Mouse (Mus musculus): Measurements from ENCODE around the gene Sh3pxd2a.

Sh3pxd2a gene

DNA sequence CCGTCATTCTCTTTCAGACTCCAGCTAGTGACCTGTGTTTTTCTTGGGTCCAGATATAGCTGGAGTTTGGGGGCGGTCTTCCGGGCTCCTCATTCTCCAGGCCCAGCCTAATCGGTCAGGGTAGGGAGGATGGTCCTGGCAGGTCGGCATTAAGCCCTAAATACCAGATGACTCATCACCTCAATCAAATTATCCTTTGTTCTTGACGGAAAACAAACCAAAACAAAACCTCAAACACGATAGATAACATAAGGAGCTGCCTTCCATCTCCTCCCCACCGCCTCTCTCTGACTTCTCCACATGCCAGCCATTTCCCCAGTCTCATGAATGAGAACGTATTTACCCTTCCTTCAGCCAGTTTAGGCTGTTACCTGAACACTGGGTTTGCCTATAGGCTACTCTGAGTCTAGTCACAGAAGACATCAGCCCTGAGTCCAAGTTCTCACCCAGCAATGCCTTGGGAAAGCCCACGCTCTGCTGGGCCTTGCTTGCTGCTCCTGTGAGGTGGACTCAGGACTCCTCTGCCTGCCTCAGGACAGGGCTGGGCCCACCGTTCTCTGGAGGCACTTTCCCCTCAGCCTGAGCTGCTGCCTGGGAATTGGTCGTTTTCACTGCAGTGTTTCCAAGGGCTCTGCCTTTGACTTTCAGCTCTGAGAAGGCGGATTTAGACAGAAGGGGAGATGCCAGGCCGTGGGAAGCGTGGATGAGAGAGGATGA lies 241.2 kb downstream of the Sh3pxd2a start:
- in situ Hi-C loops (cut with MboI, MseI), result no loop called here

DNA sequence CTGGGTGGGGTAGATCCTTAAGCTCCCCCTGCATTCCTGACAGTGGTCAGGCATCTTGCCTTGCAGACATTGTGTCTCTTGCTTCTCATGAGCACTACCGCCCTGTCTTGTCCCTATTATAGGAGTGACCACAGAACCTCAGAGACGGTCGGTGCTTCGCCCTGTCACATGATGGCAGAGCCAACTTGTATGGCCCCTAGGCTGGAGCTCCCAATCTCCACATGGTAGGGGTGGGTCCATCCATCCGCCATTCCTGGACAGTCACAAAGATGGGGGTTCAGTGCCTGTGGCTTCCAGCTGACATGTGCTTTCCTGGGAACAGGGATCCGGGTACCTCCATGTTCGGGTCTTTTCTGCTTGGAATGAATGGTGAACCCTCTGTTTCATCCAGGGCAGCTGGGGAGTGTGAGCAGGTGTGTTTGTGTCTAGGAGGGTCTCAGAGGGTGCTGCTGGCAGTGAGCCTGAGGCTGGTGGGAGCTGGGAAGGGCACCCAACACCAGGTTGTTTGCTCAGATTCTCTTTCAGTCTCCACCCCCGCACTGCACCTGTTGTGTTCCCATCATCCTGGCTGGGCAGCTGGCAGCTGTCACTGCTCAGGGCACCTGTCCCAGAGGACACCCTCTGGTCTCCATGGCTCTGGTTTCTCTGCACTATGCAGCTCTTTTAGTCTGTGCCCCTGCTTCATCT lies 241.9 kb downstream of the Sh3pxd2a start:
- in situ Hi-C loops (cut with MboI, MseI), result no loop called here

DNA sequence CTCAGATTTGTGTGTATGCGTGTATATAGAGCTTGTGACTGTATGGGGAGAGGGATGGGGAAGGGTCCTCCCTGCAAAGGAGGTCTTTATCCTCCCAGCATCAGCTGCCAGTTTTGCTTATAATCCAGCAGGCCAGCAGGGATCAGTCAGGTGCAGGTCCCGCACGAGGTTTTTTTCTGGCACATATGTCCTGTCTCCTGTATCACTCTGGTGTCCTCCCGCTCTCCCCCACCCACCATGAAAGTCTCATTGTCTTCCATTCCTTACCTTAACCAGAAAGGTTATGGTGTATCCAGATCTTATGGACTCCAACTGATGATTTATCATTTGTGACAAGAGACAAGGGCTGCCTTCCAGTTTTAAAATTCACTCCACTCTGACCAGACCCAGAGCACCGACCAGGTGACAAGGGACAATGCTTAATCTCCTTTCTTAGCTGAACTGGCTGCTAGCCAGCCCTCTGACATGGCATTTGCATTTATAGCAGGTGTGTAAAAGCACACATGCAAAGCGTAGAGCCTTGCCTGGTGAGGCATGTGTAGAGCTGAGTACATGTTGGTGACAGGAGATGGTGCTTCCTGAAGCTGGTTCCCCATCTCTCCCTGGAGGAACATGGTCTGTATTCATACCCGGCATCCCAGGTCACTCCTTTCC lies 242.6 kb downstream of the Sh3pxd2a start:
- in situ Hi-C loops (cut with MboI, MseI), result no loop called here

DNA sequence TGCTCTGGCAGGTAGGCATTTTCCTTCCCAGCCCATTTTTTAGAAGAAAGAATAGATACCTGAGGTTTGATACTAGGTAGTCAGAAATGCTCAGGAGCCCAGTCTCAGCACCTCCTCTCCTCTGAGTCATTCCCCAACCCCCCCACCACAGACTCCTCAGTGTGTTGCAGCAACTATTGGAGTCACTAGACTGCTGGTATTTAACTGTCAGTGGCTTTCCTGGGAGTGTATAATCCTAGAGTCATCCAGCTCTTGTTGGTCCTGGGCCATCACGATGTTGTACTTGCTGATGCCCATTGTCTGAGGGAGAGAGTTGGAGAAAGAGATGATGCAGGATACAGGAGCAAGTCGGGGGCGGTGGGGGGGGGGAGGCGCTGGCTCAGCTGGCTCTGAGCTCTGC lies 243.2 kb downstream of the Sh3pxd2a start:
- in situ Hi-C loops (cut with MboI, MseI), result no loop called here

DNA sequence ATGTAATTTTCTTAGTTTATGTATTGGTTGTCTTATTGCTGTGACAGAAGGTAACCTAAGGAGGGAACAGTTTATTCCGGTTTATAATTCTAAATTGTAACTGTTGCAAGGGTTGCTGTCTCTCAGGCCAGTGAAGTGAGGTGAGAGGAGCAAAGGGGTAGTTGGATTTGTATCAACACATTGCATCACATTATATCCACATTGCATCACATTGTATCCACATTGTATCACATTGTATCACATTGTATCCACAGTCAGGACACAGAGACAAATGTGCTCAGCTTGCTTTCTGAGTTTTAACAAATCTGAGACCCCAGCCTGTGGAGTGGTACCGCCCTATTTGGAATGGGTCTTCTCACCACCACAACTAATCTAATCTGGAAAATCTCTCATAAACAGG lies 244.0 kb downstream of the Sh3pxd2a start:
- in situ Hi-C loops (cut with MboI, MseI), result no loop called here

DNA sequence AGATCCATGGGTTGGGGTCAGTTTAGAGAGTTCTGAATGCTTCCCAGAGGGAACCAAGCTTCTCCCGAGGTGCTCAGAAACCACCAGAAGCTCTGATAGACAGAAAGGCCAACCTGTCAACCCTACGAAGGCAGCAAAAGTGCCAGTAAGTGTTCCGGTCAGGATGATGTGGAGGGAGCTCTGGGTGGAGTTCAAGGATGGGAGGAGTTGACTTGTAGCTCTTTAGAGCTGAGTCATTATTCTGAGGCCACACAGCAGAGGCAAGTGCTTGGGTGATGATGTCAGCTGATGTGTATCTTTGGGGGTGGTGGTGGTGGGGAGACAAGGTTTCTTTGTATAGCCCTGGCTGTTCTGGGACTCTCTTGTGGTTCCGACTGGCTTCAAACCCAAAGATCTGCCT lies 244.6 kb downstream of the Sh3pxd2a start:
- in situ Hi-C loops (cut with MboI, MseI), result no loop called here

DNA sequence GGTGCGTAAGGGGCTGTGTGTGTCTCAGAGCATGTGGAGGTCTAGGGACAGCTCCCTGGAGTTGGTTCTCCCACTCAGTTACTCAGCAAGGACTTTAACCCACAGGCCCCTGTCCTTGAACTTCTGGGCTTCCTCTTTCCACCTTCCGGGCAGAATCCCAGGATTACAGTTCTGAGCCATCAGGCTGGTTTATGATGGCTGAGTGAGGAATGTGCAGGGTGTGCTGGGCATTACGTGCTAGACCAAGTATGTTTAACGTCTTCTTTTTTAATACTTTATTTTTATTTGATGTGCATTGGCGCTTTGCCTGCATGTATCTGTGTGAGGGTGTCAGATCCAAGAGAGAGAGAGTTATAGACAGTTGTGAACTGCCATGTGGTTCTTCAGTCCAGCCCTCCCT lies 247.4 kb downstream of the Sh3pxd2a start:
- in situ Hi-C loops (cut with MboI, MseI), result no loop called here

DNA sequence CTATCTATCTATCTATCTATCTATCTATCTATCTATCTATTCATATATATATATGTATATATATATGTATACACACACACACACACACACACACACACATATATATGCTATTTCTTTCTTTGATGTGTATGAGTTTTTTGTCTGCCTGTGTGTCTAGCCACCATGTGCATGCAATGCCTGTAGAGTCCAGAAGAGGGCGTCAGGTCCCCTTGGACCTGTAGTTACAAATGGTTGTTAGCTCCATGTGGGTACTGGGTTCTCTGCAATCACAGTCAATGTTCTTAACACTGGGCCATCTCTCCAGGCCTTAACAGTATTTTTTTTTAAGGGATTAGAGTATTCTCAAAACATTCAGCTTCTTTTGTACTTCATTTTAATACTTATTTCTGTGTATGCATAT lies 250.7 kb downstream of the Sh3pxd2a start:
- in situ Hi-C loops (cut with MboI, MseI), result no loop called here

DNA sequence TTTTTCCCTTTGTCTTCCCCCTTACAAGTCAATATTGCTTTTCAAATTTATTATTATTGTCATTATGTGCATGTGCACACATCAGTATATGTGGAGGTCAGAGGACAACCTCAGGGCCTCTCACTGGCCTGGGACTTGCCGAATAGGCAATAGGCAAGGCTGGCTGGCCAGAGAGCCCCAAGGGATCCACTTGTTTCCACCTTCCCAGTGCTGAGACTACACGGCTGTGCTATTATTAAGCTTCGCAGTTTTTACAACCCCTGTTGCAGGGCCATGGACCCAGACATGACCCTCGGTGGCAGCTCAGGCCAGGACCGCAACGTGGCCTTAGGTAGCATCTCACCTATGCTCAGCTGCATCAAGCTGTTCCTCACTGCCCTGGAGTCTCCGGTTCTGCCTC lies 251.8 kb downstream of the Sh3pxd2a start:
- in situ Hi-C loops (cut with MboI, MseI), result no loop called here

DNA sequence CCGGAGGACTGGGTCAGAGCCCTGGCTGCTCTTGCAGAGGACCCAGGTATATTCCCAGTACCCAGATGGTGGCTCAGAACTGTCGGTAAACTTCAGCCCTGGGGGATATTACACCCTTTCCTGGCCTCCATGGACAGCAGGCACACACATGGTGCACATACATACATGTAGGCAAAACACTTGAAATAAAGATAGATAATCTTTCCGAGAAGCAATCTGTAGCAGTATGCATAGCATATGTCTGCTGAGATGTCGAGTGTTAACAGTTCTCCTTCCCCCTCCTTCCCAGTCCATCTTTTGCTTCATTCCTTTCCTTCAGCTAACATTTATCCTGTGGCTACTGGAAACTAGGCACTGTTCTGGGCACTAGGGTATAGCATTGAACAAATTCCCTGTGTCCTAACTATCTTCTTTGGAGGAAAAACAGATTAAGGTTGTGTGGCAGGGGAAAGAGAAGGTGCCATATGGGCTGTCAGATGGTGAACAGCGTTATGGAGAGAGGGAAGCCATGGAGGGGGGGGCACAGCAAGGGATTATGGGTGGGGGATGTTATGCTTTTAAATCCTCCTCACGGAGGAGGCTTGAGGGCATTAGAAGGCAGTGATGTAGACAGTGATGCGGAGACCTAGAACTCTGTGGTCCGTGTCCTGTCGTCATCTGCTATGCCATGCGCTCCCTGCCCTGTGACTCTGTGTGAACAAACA lies 252.4 kb downstream of the Sh3pxd2a start:
- in situ Hi-C loops (cut with MboI, MseI), result no loop called here

DNA sequence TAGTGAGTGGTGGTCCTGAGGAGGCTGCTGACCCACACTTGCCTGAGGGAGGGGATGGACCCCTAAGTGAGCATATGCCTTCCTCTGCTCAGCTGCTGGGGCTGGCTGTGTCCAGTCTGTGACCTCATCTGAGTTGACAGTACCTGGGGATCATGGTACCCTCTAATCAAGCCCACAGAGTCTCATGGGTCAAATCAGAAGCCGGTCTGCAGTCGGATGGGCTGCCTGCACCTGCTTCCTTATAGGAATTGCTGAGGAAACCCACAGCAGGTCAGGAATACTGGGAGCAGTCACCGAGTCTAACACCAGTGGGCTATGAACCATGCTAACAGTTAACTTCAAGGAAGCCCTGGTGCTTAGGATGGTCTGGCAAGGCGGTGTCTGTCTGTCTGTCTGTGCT lies 253.8 kb downstream of the Sh3pxd2a start:
- in situ Hi-C loops (cut with MboI, MseI), result no loop called here

Data from T-helper 17 cell (primary cell).